Mouse (Mus musculus) bone marrow, adult 2 months (tissue): ENCODE measurements around the gene Tcl1b5.

ENCODE experiments used
- CTCF ChIP-seq: fragments of 200-500 bp; IDR thresholded peaks from 2 replicates; pipeline ENCODE4 v1.5.1; 2011; ENCODE audit warnings: low read length, control low read depth; ENCODE audit not compliant: control insufficient read depth, insufficient read depth
- POLR2A ChIP-seq: fragments of 200-500 bp; IDR thresholded peaks from 2 replicates; pipeline ENCODE4 v1.6.1; 2011; ENCODE audit warnings: low read depth, mild to moderate bottlenecking, control low read depth, low read length, borderline replicate concordance; ENCODE audit not compliant: control insufficient read depth

DNA sequence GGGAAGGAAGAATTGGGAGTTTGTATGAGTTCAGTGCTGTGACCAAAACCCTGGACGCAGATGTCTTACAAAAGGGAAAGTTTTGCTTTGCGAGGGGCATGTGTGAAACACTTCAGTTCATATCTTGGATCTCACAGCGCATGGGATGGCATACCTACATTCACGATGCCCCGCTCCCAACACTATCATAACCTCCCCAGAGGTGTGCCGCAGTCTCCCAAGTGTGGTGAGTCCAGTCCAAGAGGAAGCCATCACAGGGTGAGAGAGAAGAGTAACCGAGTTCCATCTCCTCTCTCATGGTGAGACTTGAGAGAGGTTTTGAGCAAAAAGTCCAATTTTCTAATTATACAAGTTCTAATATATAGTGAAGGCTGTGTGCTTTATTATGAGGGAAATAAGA lies 33.1 kb downstream of the Tcl1b5 start:
- TF ChIP-seq CTCF (no peak), POLR2A (no peak)
